Mouse (Mus musculus) brain, embryonic 14.5 days (tissue): ENCODE results near the gene Tmem198.

Experiments used
- CTCF ChIP-seq: fragments of 200-500 bp; IDR thresholded peaks from 2 replicates; pipeline ENCODE4 v1.5.1; 2012; ENCODE audit warnings: inconsistent platforms, mild to moderate bottlenecking, moderate library complexity, borderline replicate concordance; ENCODE audit not compliant: insufficient read depth, insufficient read length; ENCODE audit errors: extremely low read depth
- POLR2A ChIP-seq: fragments of 200-500 bp; IDR thresholded peaks from 2 replicates; pipeline ENCODE4 v1.6.1; 2012; ENCODE audit warnings: mild to moderate bottlenecking, inconsistent platforms, borderline replicate concordance; ENCODE audit not compliant: poor library complexity, insufficient read depth, insufficient read length, severe bottlenecking; ENCODE audit errors: extremely low read depth

DNA sequence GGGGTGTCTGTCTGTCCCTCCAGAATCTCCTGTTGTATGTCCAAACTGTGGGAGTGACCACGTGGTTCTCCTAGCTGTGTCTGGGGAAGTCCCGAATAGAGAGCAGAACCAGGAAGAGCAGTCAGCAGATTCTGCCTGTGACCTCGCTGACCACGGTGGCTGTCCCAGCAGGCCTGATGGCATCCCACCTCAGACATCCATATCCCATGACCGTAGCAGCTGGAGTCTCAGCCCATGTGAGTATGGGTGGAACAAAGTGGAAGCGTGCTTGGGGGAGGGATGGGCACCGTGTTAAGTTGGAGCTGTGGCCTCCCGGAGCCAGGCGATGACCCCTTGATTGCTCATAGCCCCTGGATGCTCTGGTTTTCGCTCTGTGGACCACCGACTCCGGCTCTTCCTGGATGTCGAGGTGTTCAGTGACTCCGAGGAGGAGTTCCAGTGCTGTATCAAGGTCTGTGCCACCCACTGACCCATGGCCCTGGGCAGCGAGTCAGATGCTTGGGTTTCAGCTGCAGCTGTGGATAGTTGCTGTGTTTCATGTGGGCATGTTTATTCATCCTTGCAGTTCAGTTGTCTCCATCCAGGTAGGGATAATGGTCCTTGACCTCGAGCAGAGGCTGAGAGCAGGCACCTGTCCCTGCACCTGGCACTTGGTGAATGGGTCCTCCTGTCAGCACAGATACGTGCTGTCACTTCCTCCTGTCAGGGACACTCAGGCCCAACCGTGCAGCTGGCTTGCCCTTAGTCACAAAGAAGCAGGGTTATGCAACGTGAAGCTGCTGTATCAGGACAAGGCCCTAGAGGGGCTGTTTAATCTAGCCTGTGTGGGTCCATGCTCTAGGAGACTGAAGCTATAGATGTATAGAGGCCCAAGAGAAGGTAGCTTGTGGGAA, 53.2 kb downstream of the Tmem198 start:
- no peak for TF ChIP-seq POLR2A
- no peak for TF ChIP-seq CTCF
